Mouse (Mus musculus) CD4-positive naive resting alpha-beta T cell, adult 57 days (primary cell): ENCODE data around the gene Cstf3. TPM values are rescaled to one million over a fixed set of nuclear protein-coding genes. Genes with fewer than 3 reads are reported as not detected.

Experiments used
- total RNA-seq: library from RNA; stranded (reverse); gene quantifications from one replicate; pipeline ENCODE4 v1.2.4, GENCODE M21; 2023

Cstf3 gene
- total RNA-seq = 47.3 TPM

DNA sequence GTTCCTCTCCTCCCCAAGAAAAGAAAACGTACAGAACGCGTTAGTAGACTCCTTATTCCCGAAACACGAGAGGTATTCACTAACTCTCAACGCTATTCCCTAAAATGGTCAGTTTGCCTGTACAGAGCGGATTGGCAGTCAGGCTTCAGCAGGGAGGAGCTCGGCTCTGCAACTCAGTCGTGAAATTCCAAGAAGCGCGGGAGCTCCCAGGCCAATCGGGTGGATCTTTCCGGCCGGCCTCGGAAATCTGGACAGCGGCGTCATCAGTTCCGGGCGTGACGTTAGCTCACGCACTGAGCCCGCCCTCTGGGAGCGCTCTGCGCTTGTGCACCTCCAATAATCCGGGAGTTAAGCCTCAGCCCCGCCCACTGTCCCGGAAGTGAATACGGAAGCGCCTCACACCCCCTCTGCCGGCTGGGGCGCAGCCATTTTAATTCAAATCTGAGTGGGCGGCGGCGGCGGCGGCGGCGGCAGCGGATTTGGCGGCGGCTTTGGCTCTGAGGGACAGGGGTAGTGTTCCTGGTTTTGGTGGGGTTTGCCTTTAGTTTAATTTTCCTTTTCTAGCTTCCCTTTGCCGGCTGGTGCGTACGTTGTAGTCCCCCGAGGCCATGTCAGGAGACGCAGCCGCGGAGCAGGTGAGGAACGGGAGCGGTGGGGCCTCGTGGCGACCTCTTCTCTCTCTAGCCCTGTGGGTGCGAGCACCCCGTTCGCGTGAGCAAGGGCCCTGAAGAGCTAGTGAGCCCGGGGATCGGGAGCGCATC is at the start of gene Cstf3:
Cstf3 (plus strand) TSS at position 456 of the 761 bp plus-strand sequence.

DNA sequence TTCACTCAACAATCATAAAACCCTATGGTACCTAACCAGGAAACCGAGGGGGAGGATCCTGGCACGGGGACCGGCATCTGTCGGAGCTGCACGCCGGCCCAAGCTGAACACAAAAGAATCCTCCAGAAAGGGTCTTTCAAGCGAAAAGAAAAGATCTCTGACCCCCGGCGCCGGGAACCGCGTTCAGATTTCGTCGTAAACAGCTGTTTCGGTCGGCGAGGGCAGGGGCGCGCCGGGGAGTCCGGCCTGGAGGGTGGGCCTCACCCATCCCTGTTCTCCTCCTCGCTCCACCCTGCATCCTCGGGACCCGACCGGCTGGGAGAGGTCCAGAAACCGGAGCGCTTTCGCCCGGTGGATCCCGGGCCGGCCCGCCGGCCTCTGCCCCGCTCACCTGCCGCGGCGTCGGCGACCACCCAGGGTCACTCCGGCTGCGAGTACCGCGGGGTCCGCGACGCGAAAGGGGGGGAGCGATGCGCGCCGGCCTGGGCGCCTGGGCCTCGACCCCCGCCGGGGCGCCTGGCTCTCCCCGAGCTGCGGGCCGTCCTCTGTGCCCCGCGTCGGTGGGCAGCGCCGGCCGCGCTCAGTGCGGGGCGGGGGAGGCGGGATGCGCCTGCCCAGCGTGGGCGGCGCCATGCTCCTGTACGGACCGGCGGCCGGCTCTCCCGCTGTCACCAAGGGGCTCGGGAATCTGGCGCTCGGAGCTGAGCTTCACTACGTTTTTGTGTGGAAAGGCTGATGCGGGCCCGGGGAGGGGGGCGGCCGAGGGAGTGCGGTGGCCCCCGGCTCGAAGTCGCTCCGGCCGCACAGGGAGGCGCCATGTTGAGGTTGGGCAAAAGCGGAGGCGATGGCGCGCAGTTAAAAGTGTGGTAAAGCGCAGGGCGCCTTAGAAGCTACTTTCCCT is 121.5 kb downstream of the Cstf3 start, which contains the start of gene Tcp11l1:
Tcp11l1 (minus strand) TSS at position 585 of the 901 bp plus-strand sequence.

Other genes starting within 250 kb of the Cstf3 start
- gene D430041D05Rik, start 179.5 kb upstream of the Cstf3 start, total RNA-seq = 1.4 TPM
- gene Hipk3, start 96.1 kb upstream of the Cstf3 start, total RNA-seq = 47.3 TPM
- 1.3 TPM for gene Tcp11l1, start 121.6 kb downstream of the Cstf3 start, total RNA-seq
- not detected for gene Pin1rt1, start 125.9 kb downstream of the Cstf3 start, total RNA-seq
- not detected for gene Depdc7, start 152.4 kb downstream of the Cstf3 start, total RNA-seq
- 11.5 TPM for gene Qser1, start 226.2 kb downstream of the Cstf3 start, total RNA-seq